Mouse (Mus musculus) thymus, adult 2 months (tissue): ENCODE results near the gene Pxt1.

Source experiments
- CTCF ChIP-seq: fragments of 200-500 bp; IDR thresholded peaks from 2 replicates; pipeline ENCODE4 v1.5.1; 2012; ENCODE audit warnings: mild to moderate bottlenecking, control low read depth, low read length, moderate library complexity, borderline replicate concordance; ENCODE audit not compliant: control insufficient read depth, poor library complexity, insufficient read depth; ENCODE audit errors: extremely low read depth
- POLR2A ChIP-seq: fragments of 200-500 bp; IDR thresholded peaks from 2 replicates; pipeline ENCODE4 v1.6.1; 2012; ENCODE audit warnings: mild to moderate bottlenecking, low read length, control low read depth, moderate library complexity; ENCODE audit not compliant: control insufficient read depth, poor library complexity, insufficient read depth; ENCODE audit errors: extremely low read depth

DNA sequence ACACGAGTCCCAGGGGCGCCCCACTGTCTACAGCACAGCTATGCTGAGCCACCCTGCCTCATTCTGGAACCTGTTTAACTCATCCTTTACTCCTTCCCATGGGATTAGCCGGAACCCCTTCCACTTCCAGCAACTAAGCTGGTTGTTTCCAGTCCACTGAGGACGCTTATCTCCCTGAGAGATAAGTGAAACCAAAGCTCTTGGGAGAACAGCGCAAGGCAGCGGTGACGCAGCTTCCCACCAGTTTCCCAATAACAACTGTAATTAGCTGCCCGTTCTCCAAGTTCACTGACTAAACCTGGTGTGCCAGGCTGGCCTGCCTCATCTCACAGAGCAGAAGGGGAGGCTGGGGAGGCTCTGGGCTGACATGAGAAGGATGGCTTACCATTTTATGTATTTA is 22.6 kb downstream of the Pxt1 start:
- no peak for TF ChIP-seq POLR2A
- no peak for TF ChIP-seq CTCF
